Mouse (Mus musculus): ENCODE data around the gene Mybph.

GRCm38 (mm10) chr1:134168985-134169697 lies 24.1 kb upstream of the Mybph start:
- TF ChIP-seq CTCF (IDR thresholded peaks at IDR 0.05; ENCODE audit: insufficient read depth, low read depth, low read length) = no peak
- TF ChIP-seq POLR2A (IDR thresholded peaks at IDR 0.05; ENCODE audit: insufficient read depth, low read depth, low read length) = no peak

Measured in olfactory bulb, adult 2 months (tissue).